Mouse (Mus musculus) bone marrow, adult 2 months (tissue): Measurements from ENCODE around the gene Irs2. TPM values are rescaled to one million over a fixed set of nuclear protein-coding genes. Genes with fewer than 3 reads are reported as not detected.

Experiments
- H3K27ac ChIP-seq: fragments of 200-500 bp; 2 replicates; pipeline ENCODE4 v1.5.1; 2012; ENCODE audit warnings: low read depth, mild to moderate bottlenecking, control low read depth, inconsistent platforms, low read length; ENCODE audit not compliant: control insufficient read depth, poor library complexity, insufficient read depth
- H3K4me1 ChIP-seq: fragments of 200-500 bp; 2 replicates; pipeline ENCODE4 v1.6.1; 2011; ENCODE audit warnings: low read length; ENCODE audit not compliant: control insufficient read depth, insufficient read depth
- H3K4me3 ChIP-seq: fragments of 200-500 bp; replicated peaks from 2 replicates; pipeline ENCODE3; 2011; ENCODE audit warnings: mild to moderate bottlenecking, low read depth, low read length, control low read depth; ENCODE audit not compliant: control insufficient read depth
- CTCF ChIP-seq: fragments of 200-500 bp; IDR thresholded peaks from 2 replicates; pipeline ENCODE4 v1.5.1; 2011; ENCODE audit warnings: low read length, control low read depth; ENCODE audit not compliant: control insufficient read depth, insufficient read depth
- POLR2A ChIP-seq: fragments of 200-500 bp; IDR thresholded peaks from 2 replicates; pipeline ENCODE4 v1.6.1; 2011; ENCODE audit warnings: low read depth, mild to moderate bottlenecking, control low read depth, low read length, borderline replicate concordance; ENCODE audit not compliant: control insufficient read depth
- WGBS: fragments of 180-500 bp; shearing (Covaris S2); methylation state at CpG from one replicate; pipeline ENCODE4 v1.1.7; 2018; 5-methylcytosine and 5-hydroxymethylcytosine counted together
- polyA plus RNA-seq: library from polyadenylated mRNA; stranded (reverse); fragments of >200 nt; gene quantifications from 2 replicates; pipeline ENCODE4 v1.2.4, GENCODE M21; 2011; ENCODE audit warnings: low replicate concordance; ENCODE audit not compliant: missing spikeins, insufficient read depth, insufficient read length

Irs2 gene
- polyA plus RNA-seq, 1 experiment: 10.5 TPM

- TF ChIP-seq CTCF (no peak), POLR2A (no peak)
- 29% methylated on average over 6 of the region's 6 CpGs for WGBS
- H3K4me1 ChIP-seq: no peaks in the 10 kb centered on the region
- H3K4me3 ChIP-seq: no peak overlapping the region
- no peak overlapping the region for H3K27ac ChIP-seq
These were observed 42.7 kb downstream of the Irs2 start for GRCm38 (mm10) chr8:10965401-10966117.

- no peak overlapping the region for H3K4me3 ChIP-seq
- H3K4me1 ChIP-seq: no peaks in the 10 kb centered on the region
- no peak overlapping the region for H3K27ac ChIP-seq
- WGBS: 31% methylated on average over 10 of the region's 10 CpGs
- no peak for TF ChIP-seq POLR2A
- TF ChIP-seq CTCF: no peak
These were observed 43.7 kb downstream of the Irs2 start for GRCm38 (mm10) chr8:10964511-10965099.

- TF ChIP-seq POLR2A (no peak), CTCF (no peak)
- H3K4me3 ChIP-seq: no peak overlapping the region
- WGBS: 90% methylated on average over 8 of the region's 8 CpGs
- no peaks in the 10 kb centered on the region for H3K4me1 ChIP-seq
- H3K27ac ChIP-seq: no peak overlapping the region
These were observed 46.3 kb downstream of the Irs2 start for GRCm38 (mm10) chr8:10961989-10962388.

- WGBS: 65% methylated on average over 15 of the region's 15 CpGs
- no peak overlapping the region for H3K27ac ChIP-seq
- H3K4me1 ChIP-seq: no peaks in the 10 kb centered on the region
- TF ChIP-seq POLR2A (no peak), CTCF (no peak)
- H3K4me3 ChIP-seq: no peak overlapping the region
These were observed 47.9 kb downstream of the Irs2 start for GRCm38 (mm10) chr8:10960277-10960819.

GRCm38 (mm10) chr8:10957292-10957955, 50.8 kb downstream of the Irs2 start:
- Histone ChIP-seq H3K4me3 (no peak overlapping the region), H3K27ac (no peak overlapping the region), H3K4me1 (peaks cover 1% of the 10 kb centered on the region; the same call in 1 of the 2 replicates)
- TF ChIP-seq CTCF (no peak), POLR2A (no peak)
- WGBS: 72% methylated on average over 9 of the region's 9 CpGs

GRCm38 (mm10) chr8:10953346-10954053, 54.8 kb downstream of the Irs2 start:
- no peak overlapping the region for H3K27ac ChIP-seq
- 9% methylated on average over 11 of the region's 11 CpGs for WGBS
- H3K4me3 ChIP-seq: no peak overlapping the region
- peaks cover 1% of the 10 kb centered on the region; the same call in 1 of the 2 replicates for H3K4me1 ChIP-seq
- no peak for TF ChIP-seq CTCF
- TF ChIP-seq POLR2A: no peak

GRCm38 (mm10) chr8:10952706-10953105, 55.6 kb downstream of the Irs2 start:
- 58% methylated on average over 5 of the region's 5 CpGs for WGBS
- H3K4me3 ChIP-seq: no peak overlapping the region
- peaks cover 1% of the 10 kb centered on the region; the same call in 1 of the 2 replicates for H3K4me1 ChIP-seq
- H3K27ac ChIP-seq: no peak overlapping the region
- TF ChIP-seq CTCF (no peak), POLR2A (no peak)
